Mouse (Mus musculus) urinary bladder, adult 2 months (tissue): ENCODE data around the gene Nrp2. TPM values are rescaled to one million over a fixed set of nuclear protein-coding genes. Genes with fewer than 3 reads are reported as not detected.

ENCODE experiments used
- DNase-seq: peaks from one replicate; pipeline ENCODE4 v3.0.0; 2022; ENCODE audit warnings: low spot score
- polyA plus RNA-seq: library from polyadenylated mRNA; depleted of rRNA; stranded (reverse); fragments of >200 nt; gene quantifications from 2 replicates; pipeline ENCODE4 v1.2.3, GENCODE M21; 2012

Nrp2 gene
- polyA plus RNA-seq, 1 experiment: 114 TPM

GRCm38 (mm10) chr1:62751011-62752006 is 48.2 kb downstream of the Nrp2 start:
- no peak for DNase-seq

- DNase-seq: no peak
Observed at GRCm38 (mm10) chr1:62752055-62752454, 49.0 kb downstream of the Nrp2 start.

DNA sequence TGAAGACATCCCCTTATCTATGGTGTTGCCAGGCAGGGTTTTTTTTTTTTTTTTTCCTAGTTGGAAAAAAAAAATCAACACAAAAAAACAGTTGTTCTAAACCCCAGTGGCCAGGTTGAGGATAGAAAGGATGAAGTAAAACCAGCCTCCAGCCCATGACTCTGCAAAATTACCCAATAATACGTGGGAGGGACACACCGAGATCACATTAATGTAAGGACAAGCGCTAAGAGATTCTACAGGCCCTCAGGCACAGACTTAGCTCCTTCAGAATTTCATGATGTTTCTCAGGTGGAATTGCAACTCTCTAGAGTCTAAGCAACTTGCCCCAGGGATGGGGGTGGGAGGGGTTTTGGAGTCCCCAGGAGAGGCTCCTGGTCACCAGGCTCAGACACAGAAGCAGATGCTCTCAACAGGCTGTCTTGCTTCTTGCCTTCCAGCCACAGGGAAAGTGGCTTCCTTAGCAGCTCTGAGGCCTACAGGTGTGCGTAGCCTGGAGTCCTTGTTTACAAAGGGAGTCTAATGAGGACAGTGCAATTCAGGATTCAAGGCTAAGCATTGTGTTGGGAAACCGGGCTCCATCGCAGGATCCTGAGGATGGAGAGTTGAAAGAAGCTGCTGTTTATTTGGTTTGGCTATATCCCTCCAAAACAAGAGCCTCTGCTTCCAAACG is 49.7 kb downstream of the Nrp2 start:
- no peak for DNase-seq

DNA sequence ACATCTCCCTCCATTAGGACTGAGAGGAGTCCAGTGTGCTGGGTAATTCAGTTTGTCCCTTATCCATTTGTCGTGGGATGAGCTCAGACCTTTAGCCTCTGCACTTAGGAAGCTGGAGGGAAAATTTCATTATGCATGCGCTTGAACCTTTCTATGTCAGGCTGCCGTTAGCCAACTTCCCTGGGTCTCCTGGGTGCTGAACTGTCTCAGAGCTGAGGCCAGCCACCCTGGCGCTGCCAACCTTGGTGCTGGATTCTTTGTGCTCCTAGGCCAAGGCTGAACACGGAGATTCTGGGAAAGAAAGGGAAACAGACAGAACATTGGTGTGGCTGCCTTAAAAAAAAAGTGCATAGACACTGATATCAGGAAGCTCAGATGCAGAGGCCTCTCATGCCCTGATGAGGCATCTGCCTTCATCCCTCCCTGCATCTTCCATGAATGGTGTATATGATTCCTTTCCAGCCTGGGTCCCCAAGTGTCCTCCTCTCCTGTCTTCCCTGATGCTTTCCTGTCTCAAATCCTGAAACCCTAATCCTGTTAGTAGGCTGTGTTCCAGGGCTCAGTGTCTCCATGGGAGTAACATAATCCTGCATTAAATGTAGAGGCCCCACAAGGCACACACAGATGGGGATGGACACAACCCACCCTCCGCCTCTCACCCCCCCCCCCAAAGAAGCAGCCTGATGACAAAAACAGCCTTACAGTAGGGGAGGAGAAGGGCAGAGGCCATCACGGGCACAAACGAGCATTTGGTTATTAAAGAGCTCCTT is 51.2 kb downstream of the Nrp2 start:
- DNase-seq: no peak

DNA sequence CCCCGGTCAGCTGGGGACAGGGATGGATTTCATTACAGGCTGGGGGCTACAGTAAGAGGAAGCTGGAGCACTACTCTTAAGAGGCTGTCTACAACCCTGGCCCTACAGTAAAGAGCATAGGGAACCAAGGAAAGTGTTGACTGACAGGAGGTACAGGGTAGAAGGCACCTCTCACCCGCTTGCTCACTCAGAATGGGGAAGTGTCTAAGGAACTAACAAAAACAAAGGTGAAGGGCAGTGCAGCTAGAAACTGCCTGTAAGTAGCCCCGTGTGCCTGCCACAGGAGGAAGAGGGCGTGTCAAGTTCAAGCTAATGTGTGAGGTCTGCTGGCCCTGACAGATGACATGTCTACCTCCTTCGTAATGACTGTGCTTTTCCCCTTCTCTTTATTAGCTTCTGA is 57.0 kb downstream of the Nrp2 start:
- no peak for DNase-seq

DNA sequence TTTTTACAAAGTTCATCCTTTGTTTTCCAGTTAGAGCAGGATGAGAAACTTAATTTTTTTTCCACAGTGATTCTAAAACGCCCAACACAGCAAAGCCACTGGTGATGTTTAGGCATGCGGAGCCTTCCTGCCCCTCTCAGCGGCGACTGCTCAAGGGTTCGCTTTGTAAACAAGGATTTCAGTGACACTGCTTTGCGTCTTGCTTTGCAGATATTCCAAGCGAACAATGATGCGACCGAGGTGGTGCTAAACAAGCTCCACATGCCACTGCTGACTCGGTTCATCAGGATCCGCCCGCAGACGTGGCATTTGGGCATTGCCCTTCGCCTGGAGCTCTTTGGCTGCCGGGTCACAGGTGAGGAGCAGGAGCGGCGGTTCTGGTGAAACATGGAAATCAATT is 57.5 kb downstream of the Nrp2 start:
- DNase-seq: no peak

- DNase-seq: no peak
Observed at GRCm38 (mm10) chr1:62763779-62764178, 60.7 kb downstream of the Nrp2 start.

GRCm38 (mm10) chr1:62765171-62765570 is 62.1 kb downstream of the Nrp2 start:
- no peak for DNase-seq

GRCm38 (mm10) chr1:62766766-62767165 is 63.7 kb downstream of the Nrp2 start:
- no peak for DNase-seq

DNA sequence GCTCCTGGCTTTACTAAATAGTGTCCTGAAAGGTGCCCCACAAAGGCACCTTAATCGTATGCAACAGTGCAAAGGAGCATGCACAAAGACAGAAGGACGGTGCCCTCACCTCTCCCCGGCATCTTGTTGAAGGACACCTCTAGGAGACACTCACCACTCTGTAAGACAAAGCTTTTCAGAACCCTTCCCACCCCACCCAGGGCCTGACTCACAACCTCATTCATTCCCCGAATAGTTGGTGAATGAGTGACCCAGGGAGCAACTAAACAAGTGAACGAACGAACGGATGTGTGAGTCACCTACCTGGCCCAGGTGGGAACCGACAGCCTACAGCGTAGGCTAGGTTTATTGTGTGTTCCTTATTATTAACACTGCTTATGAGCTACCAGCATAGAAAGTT is 64.5 kb downstream of the Nrp2 start:
- DNase-seq: no peak

- no peak for DNase-seq
Observed at GRCm38 (mm10) chr1:62770576-62770975, 67.5 kb downstream of the Nrp2 start.

DNA sequence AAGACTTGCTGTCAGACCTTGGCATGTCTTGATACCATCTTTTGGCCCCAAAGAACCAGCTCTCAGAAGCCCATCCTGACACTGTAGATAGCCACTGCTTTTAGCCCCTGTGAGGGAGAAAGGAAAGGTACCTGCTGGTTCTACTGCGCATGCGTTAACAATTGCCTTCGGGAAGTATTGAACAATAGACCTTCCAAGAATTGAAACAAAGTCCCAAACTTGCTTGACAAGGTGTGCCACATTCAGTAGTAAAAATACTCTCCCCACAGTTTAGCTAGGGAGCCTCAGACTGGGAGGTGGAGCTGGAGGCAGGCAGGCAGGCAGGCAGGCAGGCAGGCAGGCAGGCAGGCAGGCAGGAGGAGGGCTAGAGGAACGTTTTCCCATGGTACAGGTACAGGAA is 69.3 kb downstream of the Nrp2 start:
- DNase-seq: no peak

DNA sequence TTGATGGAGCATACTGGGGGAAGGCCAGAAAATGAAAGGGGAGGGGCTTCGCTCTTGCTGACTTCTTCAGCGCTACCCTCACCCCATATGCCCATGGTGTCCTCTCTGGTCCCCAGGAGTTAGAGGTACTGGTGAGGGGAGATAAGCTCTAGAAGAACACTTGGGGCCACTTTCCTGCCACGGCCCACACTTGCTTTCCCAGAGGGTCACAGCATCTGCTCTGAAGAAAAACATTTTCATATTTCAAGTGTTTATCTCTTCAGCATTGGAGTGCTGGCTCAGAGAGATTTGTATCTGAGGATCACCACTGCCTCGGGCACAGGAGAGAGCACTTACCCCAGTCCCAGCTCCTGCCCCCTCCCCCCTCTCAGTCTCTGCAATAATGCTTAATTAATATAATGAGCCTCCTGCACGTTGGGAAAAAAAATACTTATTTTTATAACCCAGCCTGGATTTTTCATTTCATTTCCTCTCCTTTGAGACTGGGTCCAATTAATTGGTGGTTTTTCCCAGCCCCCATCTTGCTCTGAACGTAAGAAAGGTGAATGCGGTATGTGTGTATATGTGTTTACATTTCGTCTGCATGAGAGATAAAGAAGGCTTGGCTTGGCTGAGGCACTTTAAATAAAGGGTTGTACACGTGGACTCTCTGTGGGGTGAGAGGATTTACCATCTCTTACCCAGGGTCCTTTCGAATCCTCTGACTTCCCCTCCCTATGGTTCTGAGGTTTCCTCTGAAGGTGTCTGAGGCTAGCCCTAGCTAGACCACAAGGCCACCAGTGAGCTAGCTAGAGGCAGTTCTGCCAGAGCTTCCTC is 70.2 kb downstream of the Nrp2 start:
- DNase-seq: no peak

GRCm38 (mm10) chr1:62773921-62774191 is 70.8 kb downstream of the Nrp2 start:
- no peak for DNase-seq

DNA sequence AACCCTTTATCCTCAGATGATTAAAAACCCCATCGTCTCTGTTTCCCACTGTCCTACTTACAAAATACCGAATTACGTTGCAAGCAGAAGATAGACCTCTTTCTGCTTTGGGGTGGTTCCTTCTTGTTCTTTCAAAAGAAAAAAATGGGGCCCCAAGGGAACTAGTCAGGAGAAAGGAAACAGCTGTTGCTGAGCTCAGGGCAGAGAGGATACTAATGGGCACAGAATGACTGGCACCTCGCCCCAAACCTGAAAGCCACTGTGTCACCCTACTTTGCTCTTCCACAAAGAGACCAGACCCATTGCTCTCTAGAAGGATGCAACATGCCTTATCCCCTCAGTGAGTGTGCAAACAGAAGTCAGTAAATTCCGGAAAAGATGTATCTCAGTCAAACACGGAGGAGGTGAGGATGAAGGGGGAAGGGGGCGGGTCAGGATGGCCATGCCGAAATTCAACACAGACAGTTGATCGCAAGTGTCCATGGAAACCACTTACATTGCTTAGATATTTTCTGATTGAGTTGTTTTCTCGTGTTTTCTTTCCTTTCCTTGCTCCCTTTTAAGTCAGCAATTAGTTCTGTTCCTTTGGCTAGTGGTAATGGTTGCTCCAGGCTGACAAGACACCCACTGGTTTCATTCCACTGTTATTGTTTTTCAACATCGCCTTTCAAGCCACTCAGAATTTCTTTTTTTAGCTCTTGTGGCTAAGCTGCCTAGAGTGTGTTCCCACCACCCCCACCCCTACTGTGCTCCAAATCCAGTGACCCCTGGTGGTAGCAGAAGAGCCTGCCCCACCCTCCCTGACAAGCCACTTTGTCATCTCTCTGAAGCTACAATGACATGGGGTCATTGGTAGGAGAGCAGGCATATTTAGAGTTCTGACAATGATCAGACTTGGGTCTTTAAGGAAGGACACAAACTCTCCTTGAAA is 71.5 kb downstream of the Nrp2 start:
- no peak for DNase-seq

- no peak for DNase-seq
Observed at GRCm38 (mm10) chr1:62777320-62778235, 74.5 kb downstream of the Nrp2 start.

GRCm38 (mm10) chr1:62778910-62779309 is 75.8 kb downstream of the Nrp2 start:
- no peak for DNase-seq

GRCm38 (mm10) chr1:62780068-62780761 is 77.1 kb downstream of the Nrp2 start:
- DNase-seq: no peak

DNA sequence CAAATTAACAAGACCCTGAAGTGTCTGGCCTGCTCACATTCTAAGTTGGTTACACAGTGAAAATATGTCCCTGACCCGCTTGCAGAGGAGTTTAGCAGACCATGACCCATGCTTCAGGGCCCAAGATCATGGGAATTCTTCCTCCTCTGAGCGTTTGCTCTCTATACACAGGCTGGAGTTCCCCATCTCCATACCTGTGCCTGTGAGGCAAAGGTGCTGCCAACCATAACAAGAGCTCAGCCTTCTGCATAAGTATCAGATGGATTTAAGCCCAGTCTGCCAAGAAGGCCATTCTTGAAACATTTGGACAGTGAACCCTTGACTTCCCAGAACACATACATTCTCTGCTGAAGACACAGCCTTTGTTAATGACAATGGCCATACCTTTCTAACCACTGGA is 79.1 kb downstream of the Nrp2 start:
- DNase-seq: no peak
